Mouse (Mus musculus): ENCODE measurements around the gene Nup210l. TPM values are rescaled to one million over a fixed set of nuclear protein-coding genes. Genes with fewer than 3 reads are reported as not detected.
A peak's percentile ranks its signal among the peaks of the same experiment; 100 is the strongest.

Nup210l gene
- polyA plus RNA-seq, 1 experiment, result 0.14 TPM

DNA sequence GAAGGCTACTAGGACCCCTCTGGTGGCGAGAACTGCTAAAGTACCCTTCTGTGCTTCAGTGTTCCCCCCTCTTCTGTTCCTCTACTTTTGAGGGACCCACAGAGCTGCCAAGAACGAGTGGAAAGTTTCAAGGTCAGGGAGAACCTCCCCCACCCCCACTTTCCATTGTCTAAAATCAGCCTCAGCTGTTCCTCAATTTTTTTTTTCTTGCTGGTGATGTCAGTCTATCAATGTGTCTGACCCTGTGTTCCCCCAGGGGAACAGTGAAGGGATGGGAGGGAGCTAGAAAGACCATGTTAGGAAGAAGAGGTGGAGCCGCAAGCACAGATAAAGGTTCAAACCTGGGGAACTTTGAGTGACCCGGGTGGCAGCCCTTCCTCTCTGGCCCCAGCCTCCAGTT lies 31.6 kb upstream of the Nup210l start, which contains the start of gene Tpm3:
Gene Tpm3, plus strand, starts transcription at position 356 of the 400 bp plus-strand sequence.
- Histone ChIP-seq H3K27ac (ENCODE audit: insufficient read depth, low read depth, low read length) (no peak within 1 kb of the TSS), H3K4me3 (ENCODE audit: insufficient read depth, low read depth, low read length) (no peak within 1 kb of the TSS), H3K36me3 (ENCODE audit: control insufficient read depth, insufficient read depth, low read length) (no peaks in the 10 kb centered on the region), H3K27me3 (replicated peaks; ENCODE audit: control insufficient read depth, insufficient read depth, low read length) (no peaks in the 10 kb centered on the region), H3K4me1 (ENCODE audit: control insufficient read depth, insufficient read depth, low read length) (peaks cover 2% of the 10 kb centered on the region; the same call in 1 of the 2 replicates)
- 70% methylated on average over 4 of the region's 4 CpGs for WGBS
- DNase-seq, result no peak
- TF ChIP-seq POLR2A (IDR thresholded peaks at IDR 0.05; ENCODE audit: low read depth, low read length), result no peak
- no peak for TF ChIP-seq CTCF (conservative IDR thresholded peaks at IDR 0.05; ENCODE audit: insufficient read depth, insufficient read length, low read depth, low read length)

DNA sequence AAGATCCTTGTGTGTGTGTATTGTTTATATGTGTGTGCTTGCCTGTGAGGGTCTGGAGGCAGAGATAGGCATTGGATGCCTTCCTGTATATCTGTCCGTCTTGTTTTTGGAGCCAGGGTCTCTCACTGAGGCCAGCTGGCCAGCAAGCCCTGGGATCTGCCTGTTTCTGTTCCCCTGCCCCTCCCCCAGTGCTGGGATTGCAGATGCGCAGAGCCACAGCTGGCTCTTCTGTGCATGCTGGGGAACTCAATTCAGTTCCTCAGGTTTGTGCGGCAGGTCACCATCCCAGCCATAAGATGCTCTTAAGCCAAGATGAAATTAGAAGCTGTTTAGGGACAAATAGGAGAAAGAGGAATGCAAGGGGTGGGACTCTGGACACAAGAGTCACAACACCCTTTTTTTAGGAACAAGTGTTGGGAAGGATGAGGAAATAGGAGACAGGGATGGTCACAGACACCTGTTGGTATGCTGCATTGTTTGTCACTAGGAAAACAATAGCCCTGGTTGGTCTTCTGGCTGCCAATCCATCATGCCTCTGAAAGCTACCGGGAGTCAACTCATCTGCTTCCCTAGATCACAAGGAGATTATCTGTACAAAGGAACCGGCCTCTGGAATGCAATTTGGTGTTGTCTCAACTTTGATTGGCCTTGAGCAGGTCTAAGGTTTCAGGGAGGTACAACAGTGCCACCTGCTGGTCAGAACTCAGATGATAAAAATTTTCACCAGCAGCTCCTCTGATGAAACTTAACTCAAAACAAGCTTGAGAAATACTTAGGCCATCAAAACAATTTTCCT lies 26.8 kb upstream of the Nup210l start:
- H3K36me3 ChIP-seq (ENCODE audit: control insufficient read depth, insufficient read depth, low read length), result no peaks in the 10 kb centered on the region
- H3K4me3 ChIP-seq (ENCODE audit: insufficient read depth, low read depth, low read length), result no peak overlapping the region
- H3K27ac ChIP-seq (ENCODE audit: insufficient read depth, low read depth, low read length), result no peak overlapping the region
- H3K27me3 ChIP-seq (replicated peaks; ENCODE audit: control insufficient read depth, insufficient read depth, low read length), result no peaks in the 10 kb centered on the region
- peak; percentile 89 for DNase-seq
- WGBS, result 31% methylated on average over 5 of the region's 5 CpGs
- peak; percentile 64 for TF ChIP-seq CTCF (conservative IDR thresholded peaks at IDR 0.05; ENCODE audit: insufficient read depth, insufficient read length, low read depth, low read length)
- no peak for TF ChIP-seq POLR2A (IDR thresholded peaks at IDR 0.05; ENCODE audit: low read depth, low read length)
- H3K4me1 ChIP-seq (ENCODE audit: control insufficient read depth, insufficient read depth, low read length), result peaks cover 16% of the 10 kb centered on the region

DNA sequence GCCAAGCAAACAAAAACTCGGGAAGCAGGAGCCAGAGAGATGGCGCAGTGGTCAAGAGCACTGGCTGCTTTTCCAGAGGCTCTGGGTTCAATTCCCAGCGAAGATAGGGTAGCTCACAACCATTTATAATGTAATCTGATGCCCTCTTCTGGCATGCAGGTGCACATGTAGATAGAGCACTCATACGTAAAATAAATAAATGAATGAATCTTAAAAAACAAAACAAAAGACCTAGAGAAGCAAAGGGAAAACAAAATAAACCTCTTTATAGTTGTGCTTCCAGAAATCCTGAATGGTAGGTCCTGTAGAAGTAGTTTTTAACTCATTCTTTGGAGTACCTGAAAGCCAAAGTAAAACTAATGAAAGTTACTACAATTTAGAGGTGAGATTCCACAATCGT lies 25.7 kb upstream of the Nup210l start:
- Histone ChIP-seq H3K27me3 (replicated peaks; ENCODE audit: control insufficient read depth, insufficient read depth, low read length) (no peaks in the 10 kb centered on the region), H3K36me3 (ENCODE audit: control insufficient read depth, insufficient read depth, low read length) (no peaks in the 10 kb centered on the region), H3K4me1 (ENCODE audit: control insufficient read depth, insufficient read depth, low read length) (peaks cover 25% of the 10 kb centered on the region), H3K27ac (ENCODE audit: insufficient read depth, low read depth, low read length) (no peak overlapping the region), H3K4me3 (ENCODE audit: insufficient read depth, low read depth, low read length) (no peak overlapping the region)
- no peak for DNase-seq
- no peak for TF ChIP-seq CTCF (conservative IDR thresholded peaks at IDR 0.05; ENCODE audit: insufficient read depth, insufficient read length, low read depth, low read length)
- TF ChIP-seq POLR2A (IDR thresholded peaks at IDR 0.05; ENCODE audit: low read depth, low read length), result no peak
- 38% methylated on average over 5 of the region's 5 CpGs for WGBS

DNA sequence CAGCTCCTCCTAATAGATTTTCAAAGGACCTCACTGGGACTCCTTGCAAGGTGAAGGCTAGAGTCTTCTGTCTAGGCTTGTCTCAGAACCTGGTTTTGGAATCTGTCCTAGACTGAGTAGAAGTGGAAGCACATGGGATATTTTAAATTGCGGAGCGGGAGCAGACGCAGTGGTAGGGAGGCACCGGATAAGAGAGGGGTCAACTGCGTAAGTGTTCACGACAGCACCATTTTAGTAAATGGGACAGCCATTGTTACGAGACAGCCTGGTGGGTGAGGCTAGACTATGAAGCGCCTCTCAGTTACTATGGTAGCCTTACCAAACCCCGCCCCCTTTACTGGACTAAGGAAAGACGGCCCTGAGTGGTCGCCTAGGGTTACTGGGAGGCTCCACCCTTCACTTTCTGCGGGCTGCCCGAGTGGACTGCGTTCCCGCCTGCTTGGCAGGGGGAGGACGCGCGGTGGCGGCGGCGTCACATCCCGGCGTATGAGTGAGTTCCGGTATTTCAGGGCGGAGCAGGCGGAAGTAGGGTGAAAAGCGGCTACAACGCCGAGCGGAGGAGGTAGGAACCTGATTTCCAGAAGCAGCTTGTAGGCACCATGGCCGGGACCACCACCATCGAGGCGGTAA lies 24.7 kb upstream of the Nup210l start:
- H3K4me3 ChIP-seq (ENCODE audit: insufficient read depth, low read depth, low read length), result peak overlapping the region; percentile 69
- H3K4me1 ChIP-seq (ENCODE audit: control insufficient read depth, insufficient read depth, low read length), result peaks cover 35% of the 10 kb centered on the region
- no peaks in the 10 kb centered on the region for H3K27me3 ChIP-seq (replicated peaks; ENCODE audit: control insufficient read depth, insufficient read depth, low read length)
- H3K36me3 ChIP-seq (ENCODE audit: control insufficient read depth, insufficient read depth, low read length), result no peaks in the 10 kb centered on the region
- no peak for TF ChIP-seq CTCF (conservative IDR thresholded peaks at IDR 0.05; ENCODE audit: insufficient read depth, insufficient read length, low read depth, low read length)
- TF ChIP-seq POLR2A (IDR thresholded peaks at IDR 0.05; ENCODE audit: low read depth, low read length), result peak; percentile 56
- WGBS, result 1% methylated on average over 33 of the region's 33 CpGs
- peak; percentile 98 for DNase-seq
- H3K27ac ChIP-seq (ENCODE audit: insufficient read depth, low read depth, low read length), result peak overlapping the region; percentile 89

DNA sequence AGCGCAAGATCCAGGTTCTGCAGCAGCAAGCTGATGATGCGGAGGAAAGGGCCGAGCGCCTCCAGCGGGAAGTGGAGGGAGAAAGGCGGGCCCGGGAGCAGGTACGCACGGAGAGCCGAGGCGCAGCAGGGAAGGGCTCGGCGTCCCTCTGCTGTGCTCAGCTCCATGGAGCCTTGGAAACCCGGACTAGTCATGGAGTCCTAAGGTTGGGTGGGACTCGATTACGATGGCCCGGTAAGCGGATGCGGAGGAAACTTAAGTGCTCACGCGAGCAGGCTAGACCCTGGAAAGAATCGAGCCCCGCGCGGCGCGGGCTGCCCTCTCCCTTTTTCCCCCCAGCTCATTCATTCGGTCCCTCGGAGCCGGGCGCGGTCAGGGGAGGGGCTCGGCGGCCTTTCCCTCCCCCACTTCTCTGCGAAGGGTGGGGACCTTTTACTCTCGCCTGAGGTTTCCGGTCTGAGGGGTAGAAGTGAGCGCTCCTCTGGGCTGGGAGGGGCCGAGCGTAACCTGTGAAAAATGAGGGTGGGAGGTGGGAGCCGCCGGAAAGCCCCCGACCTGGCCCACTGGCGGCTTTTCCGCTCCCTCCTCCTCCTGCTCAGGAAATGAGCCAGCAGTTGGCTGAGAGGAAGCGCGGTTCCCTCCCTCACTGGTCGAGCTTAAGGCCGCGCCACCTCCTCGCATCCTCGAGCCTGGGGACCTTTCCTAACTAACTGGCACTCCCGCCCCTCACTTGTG lies 24.0 kb upstream of the Nup210l start:
- WGBS, result under 1% methylated on average over 53 of the region's 53 CpGs

DNA sequence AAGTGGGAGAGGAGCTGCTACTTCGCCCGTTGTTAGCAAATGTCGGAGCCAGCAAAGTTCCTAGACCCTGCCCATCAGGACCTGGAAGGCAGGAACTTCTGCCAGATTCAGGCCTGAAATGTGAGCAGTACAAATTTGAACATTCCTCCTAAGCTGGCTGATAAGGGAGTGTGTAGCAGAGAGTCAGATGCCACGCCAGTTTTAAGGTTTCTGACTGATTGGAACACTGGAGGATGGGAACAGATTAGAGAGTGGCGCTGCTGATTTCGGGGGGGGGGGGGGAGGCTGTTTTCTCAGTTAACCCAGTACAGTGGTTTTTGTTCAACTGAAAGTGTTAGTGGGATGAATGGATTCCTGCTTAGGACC lies 23.5 kb upstream of the Nup210l start:
- TF ChIP-seq POLR2A (IDR thresholded peaks at IDR 0.05; ENCODE audit: low read depth, low read length) (no peak), CTCF (conservative IDR thresholded peaks at IDR 0.05; ENCODE audit: insufficient read depth, insufficient read length, low read depth, low read length) (no peak)
- H3K27me3 ChIP-seq (replicated peaks; ENCODE audit: control insufficient read depth, insufficient read depth, low read length), result no peaks in the 10 kb centered on the region
- peak overlapping the region; percentile 69 for H3K4me3 ChIP-seq (ENCODE audit: insufficient read depth, low read depth, low read length)
- WGBS, result under 1% methylated on average over 6 of the region's 6 CpGs
- H3K4me1 ChIP-seq (ENCODE audit: control insufficient read depth, insufficient read depth, low read length), result peaks cover 45% of the 10 kb centered on the region
- H3K36me3 ChIP-seq (ENCODE audit: control insufficient read depth, insufficient read depth, low read length), result no peaks in the 10 kb centered on the region
- no peak for DNase-seq
- H3K27ac ChIP-seq (ENCODE audit: insufficient read depth, low read depth, low read length), result peak overlapping the region; percentile 89

More for the DNA sequence above, 24.0 kb upstream of the Nup210l start:
- H3K36me3 ChIP-seq (ENCODE audit: control insufficient read depth, insufficient read depth, low read length), result no peaks in the 10 kb centered on the region
- DNase-seq, result peak; percentile 77
- H3K27ac ChIP-seq (ENCODE audit: insufficient read depth, low read depth, low read length), result peak overlapping the region; percentile 89
- H3K4me1 ChIP-seq (ENCODE audit: control insufficient read depth, insufficient read depth, low read length), result peaks cover 42% of the 10 kb centered on the region
- TF ChIP-seq CTCF (conservative IDR thresholded peaks at IDR 0.05; ENCODE audit: insufficient read depth, insufficient read length, low read depth, low read length) (no peak), POLR2A (IDR thresholded peaks at IDR 0.05; ENCODE audit: low read depth, low read length) (no peak)
- peak overlapping the region; percentile 69 for H3K4me3 ChIP-seq (ENCODE audit: insufficient read depth, low read depth, low read length)
- H3K27me3 ChIP-seq (replicated peaks; ENCODE audit: control insufficient read depth, insufficient read depth, low read length), result no peaks in the 10 kb centered on the region

Data from kidney, adult 2 months (tissue).